Comparison of ENCODE assay signal across 13 mouse cellular contexts in the genomic region with DNA sequence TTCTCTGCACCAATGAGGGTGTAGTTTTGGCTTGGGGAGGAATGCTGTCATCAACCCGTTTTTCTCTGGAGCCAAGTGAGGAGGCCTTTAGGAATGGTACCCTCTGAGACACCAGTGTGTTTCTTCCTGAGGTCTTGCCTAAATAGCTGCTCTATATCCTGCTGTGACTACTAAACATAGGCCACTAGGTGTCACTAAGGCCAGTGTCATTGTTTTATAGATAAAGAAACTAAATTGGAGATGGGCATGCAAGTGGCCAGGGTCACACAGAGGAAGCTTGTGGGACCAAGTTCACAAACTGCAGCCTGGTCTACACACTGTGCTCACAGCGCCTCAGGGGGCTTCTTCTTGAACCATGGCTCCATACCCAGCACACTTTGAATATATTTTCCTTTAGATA.
DNase-seq lines count a peak whose midpoint lies in the region; ATAC-seq and TF ChIP-seq lines count a peak whose summit lies in the region.
"Had no signal": no experiment of that assay in that cellular context is flagged by ENCODE, and none has a peak within 500 bp of the region (broad histone marks: within the 10 kb centered on the region; RNA-seq: fewer than 3 reads in every experiment).

No protein-coding gene starts in this region.

- peaks cover 10% of the 10 kb centered on the region for H3K36me3 ChIP-seq in heart, embryonic 12.5 days
- no peaks in the 10 kb centered on the region; the same call in 1 of the 2 replicates for H3K36me3 ChIP-seq in heart, embryonic 11.5 days (ENCODE audit: control insufficient read depth, insufficient read depth, low read length)
- peaks cover 8% of the 10 kb centered on the region; the same call in 1 of the 2 replicates for H3K36me3 ChIP-seq in lung, postnatal 0 days (ENCODE audit: insufficient read depth, low read length)
- 0 out of 2 replicates have a peak, but pooled peaks cover 3% of the 10 kb centered on the region for H3K36me3 ChIP-seq in stomach, postnatal 0 days (ENCODE audit: control insufficient read depth, insufficient read depth, low read length)
- H3K36me3 ChIP-seq: neural tube, embryonic 13.5 days had no signal

- H3K27ac ChIP-seq in heart, embryonic 12.5 days (ENCODE audit: poor library complexity, severe bottlenecking): peak overlapping the region; percentile 41; the same call in 1 of the 2 replicates
- no peak overlapping the region for H3K27ac ChIP-seq in heart, embryonic 11.5 days (ENCODE audit: low read depth, low read length)
- no peak overlapping the region for H3K27ac ChIP-seq in lung, postnatal 0 days (ENCODE audit: low read length)
- H3K27ac ChIP-seq in stomach, postnatal 0 days (replicated peaks): no peak overlapping the region
- H3K27ac ChIP-seq: limb, embryonic 15.5 days; neural tube, embryonic 13.5 days had no signal

- no peak overlapping the region for H3K4me2 ChIP-seq in heart, embryonic 12.5 days
- no peak overlapping the region for H3K4me2 ChIP-seq in heart, embryonic 11.5 days
- no peak overlapping the region for H3K4me2 ChIP-seq in lung, postnatal 0 days (replicated peaks; ENCODE audit: low read depth, low read length)
- no peak overlapping the region for H3K4me2 ChIP-seq in stomach, postnatal 0 days (replicated peaks; ENCODE audit: low read depth)
- H3K4me2 ChIP-seq: limb, embryonic 15.5 days; neural tube, embryonic 13.5 days had no signal

- no peak overlapping the region for H3K9ac ChIP-seq in heart, embryonic 12.5 days
- no peak overlapping the region for H3K9ac ChIP-seq in heart, embryonic 11.5 days (ENCODE audit: low read depth, low read length)
- no peak overlapping the region for H3K9ac ChIP-seq in lung, postnatal 0 days (replicated peaks; ENCODE audit: low read depth)
- no peak overlapping the region for H3K9ac ChIP-seq in stomach, postnatal 0 days (ENCODE audit: low read length)
- H3K9ac ChIP-seq: limb, embryonic 15.5 days; neural tube, embryonic 13.5 days had no signal

- ATAC-seq in heart, embryonic 12.5 days (ENCODE audit: insufficient number of reproducible peaks, low FRiP score): no peak
- ATAC-seq in heart, embryonic 11.5 days (replicated peaks; ENCODE audit: insufficient number of reproducible peaks, low FRiP score, low TSS enrichment): no peak
- 0 out of 2 replicates have a peak, but pooled peaks have one; percentile 17 for ATAC-seq in lung, postnatal 0 days
- 0 out of 2 replicates have a peak, but pooled peaks have one; percentile 42 for ATAC-seq in common myeloid progenitor, adult 5-6 weeks (replicated peaks; ENCODE audit: low read depth, poor library complexity, severe bottlenecking)
- ATAC-seq in stomach, postnatal 0 days (ENCODE audit: low FRiP score, low TSS enrichment): no peak

- TF ChIP-seq EP300 in lung, postnatal 0 days (IDR thresholded peaks at IDR 0.05): no peak
- no peak for TF ChIP-seq EP300 in stomach, postnatal 0 days (optimal IDR thresholded peaks at IDR 0.05)

- no peaks in the 10 kb centered on the region for H3K9me3 ChIP-seq in heart, embryonic 12.5 days (replicated peaks)
- no peaks in the 10 kb centered on the region for H3K9me3 ChIP-seq in heart, embryonic 11.5 days (replicated peaks; ENCODE audit: control insufficient read depth, low read length)
- H3K9me3 ChIP-seq in lung, postnatal 0 days (ENCODE audit: low read length): no peaks in the 10 kb centered on the region
- H3K9me3 ChIP-seq in stomach, postnatal 0 days (ENCODE audit: control insufficient read depth, low read length): no peaks in the 10 kb centered on the region
- H3K9me3 ChIP-seq: limb, embryonic 15.5 days; neural tube, embryonic 13.5 days had no signal

- peak; percentile 59 for TF ChIP-seq CTCF in lung, postnatal 0 days (IDR thresholded peaks at IDR 0.05)
- TF ChIP-seq CTCF in stomach, postnatal 0 days (IDR thresholded peaks at IDR 0.05; ENCODE audit: low read depth): peak; percentile 71

- WGBS in heart, embryonic 12.5 days: 40% methylated on average over 2 of the region's 2 CpGs
- WGBS in heart, embryonic 11.5 days (ENCODE audit: insufficient replicate concordance): 40% methylated on average over 2 of the region's 2 CpGs
- WGBS in lung, postnatal 0 days: 52% methylated on average over 2 of the region's 2 CpGs
- 69% methylated on average over 2 of the region's 2 CpGs for WGBS in stomach, postnatal 0 days

- H3K27me3 ChIP-seq in heart, embryonic 12.5 days (replicated peaks): no peaks in the 10 kb centered on the region
- H3K27me3 ChIP-seq in heart, embryonic 11.5 days (ENCODE audit: control insufficient read depth, insufficient read depth, low read length): no peaks in the 10 kb centered on the region
- no peaks in the 10 kb centered on the region for H3K27me3 ChIP-seq in lung, postnatal 0 days (replicated peaks; ENCODE audit: insufficient read depth, low read length)
- no peaks in the 10 kb centered on the region for H3K27me3 ChIP-seq in stomach, postnatal 0 days (ENCODE audit: control insufficient read depth, insufficient read depth, low read length)
- H3K27me3 ChIP-seq: limb, embryonic 15.5 days; neural tube, embryonic 13.5 days had no signal

- DNase-seq in lung, postnatal 0 days (ENCODE audit: low spot score): peak; percentile 47
- no peak for DNase-seq in lung, adult 18-20 months
- DNase-seq in stomach, postnatal 0 days (ENCODE audit: low spot score): no peak
- DNase-seq in c-Kit-positive CD71-positive TER-119-positive erythroid progenitor cells, embryonic 14.5 days (ENCODE audit: low spot score): no peak
- DNase-seq: cerebellum, postnatal 14 days; gastrocnemius, postnatal 36 days; kidney, adult 11 months; layer of hippocampus, postnatal 36 days had no signal

- no peak overlapping the region for H3K4me3 ChIP-seq in heart, embryonic 12.5 days
- no peak overlapping the region for H3K4me3 ChIP-seq in heart, embryonic 11.5 days (ENCODE audit: low read depth, low read length)
- H3K4me3 ChIP-seq in lung, postnatal 0 days (ENCODE audit: low read depth, low read length): no peak overlapping the region
- H3K4me3 ChIP-seq in stomach, postnatal 0 days (ENCODE audit: low read depth, low read length): no peak overlapping the region
- H3K4me3 ChIP-seq: limb, embryonic 15.5 days; neural tube, embryonic 13.5 days had no signal

- H3K4me1 ChIP-seq in heart, embryonic 12.5 days (replicated peaks): peaks cover 19% of the 10 kb centered on the region
- H3K4me1 ChIP-seq in heart, embryonic 11.5 days (ENCODE audit: control insufficient read depth, insufficient read depth, low read length): no peaks in the 10 kb centered on the region
- no peaks in the 10 kb centered on the region for H3K4me1 ChIP-seq in lung, postnatal 0 days (ENCODE audit: insufficient read depth, low read depth, low read length)
- no peaks in the 10 kb centered on the region for H3K4me1 ChIP-seq in stomach, postnatal 0 days (replicated peaks; ENCODE audit: control insufficient read depth, insufficient read depth)

Comparison
In these comparisons a context has a peak if more than half of its experiments do, and no peak if none do; other contexts are left out.
1. ATAC-seq: peak in lung, postnatal 0 days (single experiment) and common myeloid progenitor, adult 5-6 weeks (single experiment); none in heart, embryonic 12.5 days (single experiment), heart, embryonic 11.5 days (single experiment) and stomach, postnatal 0 days (single experiment).